Mouse (Mus musculus) heart, adult 2 months (tissue): Measurements from ENCODE around the gene Cdiptos. TPM values are rescaled to one million over a fixed set of nuclear protein-coding genes. Genes with fewer than 3 reads are reported as not detected.

ENCODE experiments used
- DNase-seq, 2 experiments: peaks; one replicate each; pipeline ENCODE4 v3.0.0; 2021
- H3K27ac ChIP-seq: fragments of 200-600 bp; 2 replicates; pipeline ENCODE4 v1.8.1; 2022
- H3K27me3 ChIP-seq: fragments of 200-500 bp; 2 replicates; pipeline ENCODE4 v1.6.1; 2012; ENCODE audit warnings: mild to moderate bottlenecking, low read length, inconsistent platforms, mixed read lengths; ENCODE audit not compliant: control insufficient read depth, insufficient read depth
- H3K36me3 ChIP-seq: fragments of 200-500 bp; 2 replicates; pipeline ENCODE4 v1.6.1; 2012; ENCODE audit warnings: low read length, inconsistent platforms; ENCODE audit not compliant: control insufficient read depth, insufficient read depth
- H3K4me1 ChIP-seq: fragments of 200-500 bp; 2 replicates; pipeline ENCODE4 v1.6.1; 2011; ENCODE audit warnings: low read length; ENCODE audit not compliant: control insufficient read depth, insufficient read depth
- H3K4me3 ChIP-seq: fragments of 200-600 bp; 2 replicates; pipeline ENCODE4 v1.8.1; 2022
- H3K79me2 ChIP-seq: fragments of 200-500 bp; replicated peaks from 2 replicates; pipeline ENCODE4 v1.6.1; 2012; ENCODE audit warnings: mild to moderate bottlenecking, inconsistent platforms, low read length, moderate library complexity, mixed read lengths; ENCODE audit not compliant: control insufficient read depth, insufficient read depth
- H3K9ac ChIP-seq: fragments of 200-500 bp; 2 replicates; pipeline ENCODE4 v1.6.1; 2012; ENCODE audit warnings: low read depth, mild to moderate bottlenecking, control low read depth, inconsistent platforms, low read length, mixed read lengths
- CTCF ChIP-seq: fragments of 200-600 bp; IDR thresholded peaks from 2 replicates; pipeline ENCODE4 v1.8.1; 2022; ENCODE audit warnings: antibody characterized with exemption, mild to moderate bottlenecking, moderate library complexity
- EP300 ChIP-seq: fragments of 200-500 bp; IDR thresholded peaks from 2 replicates; pipeline ENCODE4 v1.6.1; 2011; ENCODE audit warnings: low read depth, low read length, control low read depth; ENCODE audit not compliant: insufficient read depth
- POLR2A ChIP-seq: fragments of 200-500 bp; IDR thresholded peaks from 2 replicates; pipeline ENCODE4 v1.6.1; 2011; ENCODE audit warnings: mild to moderate bottlenecking, low read depth, low read length, control low read depth; ENCODE audit not compliant: insufficient read depth
- WGBS: fragments of 180-500 bp; shearing (Covaris S2); methylation state at CpG from one replicate; pipeline ENCODE4 v1.1.7; 2018; 5-methylcytosine and 5-hydroxymethylcytosine counted together
- intact Hi-C: fragments of 180-260 bp; cut with DNase I; formaldehyde crosslinking; loops from one replicate; pipeline ENCODE4 v1.15.1; 2025
- polyA plus RNA-seq: library from polyadenylated mRNA; depleted of rRNA; stranded (reverse); fragments of >200 nt; gene quantifications from 2 replicates; pipeline ENCODE4 v1.2.3, GENCODE M21; 2012; rRNA removed
- total RNA-seq, 2 experiments: library from RNA; stranded (reverse); gene quantifications; 2 replicates each; pipeline ENCODE4 v1.2.3; 2021

Cdiptos gene
- total and polyA plus RNA-seq, 3 experiments = 0.39 to 2.5 TPM; not detected in 1

GRCm38 (mm10) chr7:126923999-126924398 is 51.9 kb downstream of the Cdiptos start:
- intact Hi-C loops = no loop called here
- Histone ChIP-seq H3K36me3 (no peaks in the 10 kb centered on the region), H3K4me3 (no peak overlapping the region), H3K27ac (no peak overlapping the region), H3K9ac (no peak overlapping the region), H3K79me2 (no peaks in the 10 kb centered on the region), H3K4me1 (no peaks in the 10 kb centered on the region), H3K27me3 (no peaks in the 10 kb centered on the region)
- WGBS = 51% methylated on average over 5 of the region's 5 CpGs
- DNase-seq = no peak
- no peak for TF ChIP-seq POLR2A
- no peak for TF ChIP-seq CTCF
- TF ChIP-seq EP300 = no peak

DNA sequence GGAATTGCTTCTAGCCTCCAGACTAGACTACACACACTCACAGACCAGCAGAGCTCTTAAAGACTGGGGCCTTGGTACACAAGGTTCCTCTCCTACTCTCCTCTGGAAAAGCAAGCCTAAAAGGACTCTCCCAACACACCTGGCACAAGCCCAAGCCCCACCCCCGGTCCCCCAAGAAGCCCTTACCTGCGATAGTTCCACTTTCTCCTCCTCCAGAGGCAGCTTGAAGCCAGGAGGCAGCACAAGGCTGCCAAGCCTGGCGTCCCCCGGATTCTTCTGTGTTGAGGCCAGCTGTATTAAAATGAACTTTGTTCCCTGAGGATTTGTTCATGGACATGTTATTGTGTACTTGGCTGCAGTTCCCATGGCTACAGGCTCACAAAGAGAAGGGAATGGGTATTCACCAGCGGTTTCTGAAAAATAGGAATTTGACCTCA is 53.3 kb downstream of the Cdiptos start, which contains the start of gene Tmem219:
TSS of gene Tmem219 (minus strand) at position 294 of the 437 bp plus-strand sequence.
- H3K4me1 ChIP-seq = no peaks in the 10 kb centered on the region
- no peak within 1 kb of the TSS for H3K9ac ChIP-seq
- TF ChIP-seq POLR2A (no peak), CTCF (peak; percentile 18; the same call in 1 of the 2 replicates), EP300 (no peak)
- no peaks in the 10 kb centered on the region for H3K27me3 ChIP-seq
- peak; percentile 67 to 73 for DNase-seq
- WGBS = 30% methylated on average over 5 of the region's 5 CpGs
- H3K79me2 ChIP-seq = no peaks in the 10 kb centered on the region
- intact Hi-C loops = no loop called here
- H3K4me3 ChIP-seq = no peak within 1 kb of the TSS
- H3K36me3 ChIP-seq = no peaks in the 10 kb centered on the region
- H3K27ac ChIP-seq = peak within 1 kb of the TSS; percentile 27

Other genes starting within 250 kb of the Cdiptos start
- gene Mapk3, start 216.5 kb downstream of the Cdiptos start, total RNA-seq = 10 to 100 TPM; 45.9 to 53.1 TPM
- 111 and 120 TPM in 2 replicates for gene Mapk3, start 216.5 kb downstream of the Cdiptos start, polyA plus RNA-seq
- 1 to 10 TPM; 1.3 TPM for gene Gdpd3, start 209.8 kb downstream of the Cdiptos start, total RNA-seq
- 4.3 and 75.7 TPM in 2 replicates for gene Gdpd3, start 209.8 kb downstream of the Cdiptos start, polyA plus RNA-seq
- gene Ypel3, start 199.1 kb downstream of the Cdiptos start, total RNA-seq = 10 to 100 TPM; 60.2 to 89.9 TPM
- 115 and 144 TPM in 2 replicates for gene Ypel3, start 199.1 kb downstream of the Cdiptos start, polyA plus RNA-seq
- under 1 TPM; 0.44 to 0.66 TPM for gene Tbx6, start 194.6 kb downstream of the Cdiptos start, total RNA-seq
- gene Tbx6, start 194.6 kb downstream of the Cdiptos start, polyA plus RNA-seq = 2.3 and 2.9 TPM in 2 replicates
- gene Ppp4c, start 183.6 kb downstream of the Cdiptos start, total RNA-seq = 10 to 100 TPM; 31.8 to 31.9 TPM
- 65.6 and 99.5 TPM in 2 replicates for gene Ppp4c, start 183.6 kb downstream of the Cdiptos start, polyA plus RNA-seq
- 1 to 10 TPM; 7.4 to 8.8 TPM for gene Fam57b, start 178.4 kb downstream of the Cdiptos start, total RNA-seq
- 9.0 and 12.8 TPM in 2 replicates for gene Fam57b, start 178.4 kb downstream of the Cdiptos start, polyA plus RNA-seq
- not detected for gene 4930451I11Rik, start 144.5 kb downstream of the Cdiptos start, total RNA-seq
- not detected in 2 replicates for gene 4930451I11Rik, start 144.5 kb downstream of the Cdiptos start, polyA plus RNA-seq
- not detected for gene Doc2a, start 128.7 kb downstream of the Cdiptos start, total RNA-seq
- not detected in 2 replicates for gene Doc2a, start 128.7 kb downstream of the Cdiptos start, polyA plus RNA-seq
- 1 to 10 TPM; 5.7 to 6.3 TPM for gene Hirip3, start 114.1 kb downstream of the Cdiptos start, total RNA-seq
- gene Hirip3, start 114.1 kb downstream of the Cdiptos start, polyA plus RNA-seq = 3.6 and 4.4 TPM in 2 replicates
- 10 to 100 TPM; 16.8 to 18.3 TPM for gene Ino80e, start 113.7 kb downstream of the Cdiptos start, total RNA-seq
- 25.9 and 29.6 TPM in 2 replicates for gene Ino80e, start 113.7 kb downstream of the Cdiptos start, polyA plus RNA-seq
- gene Taok2, start 91.4 kb downstream of the Cdiptos start, total RNA-seq = 10 to 100 TPM; 37.4 to 39.8 TPM
- gene Taok2, start 91.4 kb downstream of the Cdiptos start, polyA plus RNA-seq = 43.1 and 44.7 TPM in 2 replicates
- gene Tmem219, start 53.2 kb downstream of the Cdiptos start, total RNA-seq = 10 to 100 TPM in 1 of 2 experiments, 1 to 10 TPM in 1; 8.6 to 12.0 TPM
- 27.1 and 33.6 TPM in 2 replicates for gene Tmem219, start 53.2 kb downstream of the Cdiptos start, polyA plus RNA-seq
- 1 to 10 TPM; 6.7 TPM for gene Kctd13, start 47.2 kb downstream of the Cdiptos start, total RNA-seq
- gene Kctd13, start 47.2 kb downstream of the Cdiptos start, polyA plus RNA-seq = 12.7 and 13.7 TPM in 2 replicates
- gene Asphd1, start 26.5 kb downstream of the Cdiptos start, total RNA-seq = not detected
- 0.08 and 0.29 TPM in 2 replicates for gene Asphd1, start 26.5 kb downstream of the Cdiptos start, polyA plus RNA-seq
- 1 to 10 TPM; 5.6 to 6.1 TPM for gene Sez6l2, start 25.5 kb downstream of the Cdiptos start, total RNA-seq
- 5.0 and 5.4 TPM in 2 replicates for gene Sez6l2, start 25.5 kb downstream of the Cdiptos start, polyA plus RNA-seq
- gene Cdipt, start 184 bp downstream of the Cdiptos start, total RNA-seq = 10 to 100 TPM; 44.4 to 45.9 TPM
- gene Cdipt, start 184 bp downstream of the Cdiptos start, polyA plus RNA-seq = 133 and 170 TPM in 2 replicates
- 10 to 100 TPM; 50.4 to 59.1 TPM for gene Mvp, start 38.5 kb upstream of the Cdiptos start, total RNA-seq
- gene Mvp, start 38.5 kb upstream of the Cdiptos start, polyA plus RNA-seq = 48.8 and 50.7 TPM in 2 replicates
- gene Pagr1b, start 40.4 kb upstream of the Cdiptos start, total RNA-seq = not detected
- not detected in 2 replicates for gene Pagr1b, start 40.4 kb upstream of the Cdiptos start, polyA plus RNA-seq
- gene Pagr1a, start 41.3 kb upstream of the Cdiptos start, total RNA-seq = 10 to 100 TPM; 12.8 to 21.4 TPM
- 3.6 and 4.3 TPM in 2 replicates for gene Pagr1a, start 41.3 kb upstream of the Cdiptos start, polyA plus RNA-seq
- gene Gm42742, start 45.0 kb upstream of the Cdiptos start, total RNA-seq = 10 to 100 TPM; 15.9 to 25.8 TPM
- 21.7 and 24.3 TPM in 2 replicates for gene Gm42742, start 45.0 kb upstream of the Cdiptos start, polyA plus RNA-seq
- under 1 TPM; 0.63 to 0.77 TPM for gene Prrt2, start 45.1 kb upstream of the Cdiptos start, total RNA-seq
- 5.7 and 8.0 TPM in 2 replicates for gene Prrt2, start 45.1 kb upstream of the Cdiptos start, polyA plus RNA-seq
- gene Maz, start 50.9 kb upstream of the Cdiptos start, total RNA-seq = 10 to 100 TPM; 56.5 to 59.8 TPM
- gene Maz, start 50.9 kb upstream of the Cdiptos start, polyA plus RNA-seq = 53.7 and 57.1 TPM in 2 replicates
- gene Kif22, start 66.4 kb upstream of the Cdiptos start, total RNA-seq = under 1 TPM; 0.65 to 0.84 TPM
- gene Kif22, start 66.4 kb upstream of the Cdiptos start, polyA plus RNA-seq = 0.39 and 0.59 TPM in 2 replicates
- gene Zg16, start 111.2 kb upstream of the Cdiptos start, total RNA-seq = not detected
- gene Zg16, start 111.2 kb upstream of the Cdiptos start, polyA plus RNA-seq = not detected in 2 replicates
- gene AI467606, start 115.3 kb upstream of the Cdiptos start, total RNA-seq = 1 to 10 TPM; 1.5 to 2.1 TPM
- gene AI467606, start 115.3 kb upstream of the Cdiptos start, polyA plus RNA-seq = 2.7 and 4.7 TPM in 2 replicates
- not detected for gene Qprt, start 146.1 kb upstream of the Cdiptos start, total RNA-seq
- 0.25 and 0.32 TPM in 2 replicates for gene Qprt, start 146.1 kb upstream of the Cdiptos start, polyA plus RNA-seq
- gene Spn, start 161.7 kb upstream of the Cdiptos start, total RNA-seq = under 1 TPM; 0.78 to 0.80 TPM
- 1.1 and 2.9 TPM in 2 replicates for gene Spn, start 161.7 kb upstream of the Cdiptos start, polyA plus RNA-seq
- gene Cd2bp2, start 220.0 kb upstream of the Cdiptos start, total RNA-seq = 10 to 100 TPM; 33.4 to 35.2 TPM
- gene Cd2bp2, start 220.0 kb upstream of the Cdiptos start, polyA plus RNA-seq = 18.2 and 26.9 TPM in 2 replicates
- gene Tbc1d10b, start 232.4 kb upstream of the Cdiptos start, total RNA-seq = 10 to 100 TPM; 20.5 to 22.0 TPM
- 13.6 and 17.4 TPM in 2 replicates for gene Tbc1d10b, start 232.4 kb upstream of the Cdiptos start, polyA plus RNA-seq
- gene Mylpf, start 232.8 kb upstream of the Cdiptos start, total RNA-seq = 1 to 10 TPM; 3.5 TPM
- gene Mylpf, start 232.8 kb upstream of the Cdiptos start, polyA plus RNA-seq = 0.74 and 1.1 TPM in 2 replicates